Mouse (Mus musculus) gastrocnemius, postnatal 25 days (tissue): ENCODE measurements around the gene Tppp3. TPM values are rescaled to one million over a fixed set of nuclear protein-coding genes. Genes with fewer than 3 reads are reported as not detected.

ENCODE experiments used
- DNase-seq: peaks from one replicate; pipeline ENCODE4 v3.0.0; 2022
- total RNA-seq, 2 experiments: library from RNA; stranded (reverse); gene quantifications; 1 replicate in 1 of 2; 2 replicates in 1 of 2; pipeline ENCODE4 v1.2.3; 2021

Tppp3 gene
- total RNA-seq, 2 experiments from 2014 or later: 86.7 to 99.2 TPM

- no peak for DNase-seq
Measured at GRCm38 (mm10) chr8:105431743-105432515, 39.4 kb downstream of the Tppp3 start.

GRCm38 (mm10) chr8:105426878-105427277, 44.4 kb downstream of the Tppp3 start:
- no peak for DNase-seq

GRCm38 (mm10) chr8:105422006-105422405, 49.3 kb downstream of the Tppp3 start:
- no peak for DNase-seq

- no peak for DNase-seq
Measured at GRCm38 (mm10) chr8:105419800-105420199, 51.5 kb downstream of the Tppp3 start.

- no peak for DNase-seq
Measured at GRCm38 (mm10) chr8:105418992-105419391, 52.3 kb downstream of the Tppp3 start.

Other genes starting within 250 kb of the Tppp3 start
- 10 to 100 TPM; 13.5 to 24.2 TPM for gene D230025D16Rik, start 246.4 kb downstream of the Tppp3 start, total RNA-seq
- 1 to 10 TPM; 2.6 TPM for gene B3gnt9, start 216.4 kb downstream of the Tppp3 start, total RNA-seq
- gene Tradd, start 206.9 kb downstream of the Tppp3 start, total RNA-seq: 1 to 10 TPM; 3.0 TPM
- gene Fbxl8, start 206.9 kb downstream of the Tppp3 start, total RNA-seq: 1 to 10 TPM in 1 of 2 experiments, under 1 TPM in 1; 0.90 to 1.0 TPM
- 1 to 10 TPM; 2.9 to 3.0 TPM for gene Hsf4, start 201.7 kb downstream of the Tppp3 start, total RNA-seq
- gene Nol3, start 195.4 kb downstream of the Tppp3 start, total RNA-seq: 10 to 100 TPM; 22.3 to 23.3 TPM
- gene 4931428F04Rik, start 181.7 kb downstream of the Tppp3 start, total RNA-seq: under 1 TPM; 0.64 to 0.84 TPM
- 1 to 10 TPM; 1.4 to 2.5 TPM for gene Exoc3l, start 175.4 kb downstream of the Tppp3 start, total RNA-seq
- 10 to 100 TPM; 21.8 to 24.5 TPM for gene E2f4, start 173.9 kb downstream of the Tppp3 start, total RNA-seq
- under 1 TPM; 0.49 to 0.99 TPM for gene Elmo3, start 165.9 kb downstream of the Tppp3 start, total RNA-seq
- gene Lrrc29, start 145.2 kb downstream of the Tppp3 start, total RNA-seq: 1 to 10 TPM in 1 of 2 experiments, under 1 TPM in 1; 0.87 to 1.4 TPM
- gene Tmem208, start 145.2 kb downstream of the Tppp3 start, total RNA-seq: 10 to 100 TPM; 20.5 to 23.1 TPM
- gene Fhod1, start 123.6 kb downstream of the Tppp3 start, total RNA-seq: 10 to 100 TPM; 17.4 to 24.6 TPM
- gene Slc9a5, start 122.7 kb downstream of the Tppp3 start, total RNA-seq: under 1 TPM; 0.56 to 0.72 TPM
- gene Plekhg4, start 98.3 kb downstream of the Tppp3 start, total RNA-seq: under 1 TPM in 1 of 2 experiments, not detected in 1; 0.11 TPM
- not detected for gene Kctd19, start 58.0 kb downstream of the Tppp3 start, total RNA-seq
- gene Lrrc36, start 58.0 kb downstream of the Tppp3 start, total RNA-seq: under 1 TPM; 0.41 to 0.67 TPM
- 10 to 100 TPM in 1 of 2 experiments, 1 to 10 TPM in 1; 8.7 to 10.1 TPM for gene Zdhhc1, start 25.4 kb upstream of the Tppp3 start, total RNA-seq
- under 1 TPM; 0.51 to 0.61 TPM for gene Hsd11b2, start 47.2 kb upstream of the Tppp3 start, total RNA-seq
- 10 to 100 TPM; 41.7 to 45.1 TPM for gene Atp6v0d1, start 94.5 kb upstream of the Tppp3 start, total RNA-seq
- 10 to 100 TPM; 15.5 to 19.6 TPM for gene Ripor1, start 133.7 kb upstream of the Tppp3 start, total RNA-seq
- 10 to 100 TPM; 29.2 to 29.6 TPM for gene Ctcf, start 165.0 kb upstream of the Tppp3 start, total RNA-seq
- 1 to 10 TPM in 1 of 2 experiments, not detected in 1; 1.7 TPM for gene Agrp, start 165.9 kb upstream of the Tppp3 start, total RNA-seq
- gene Carmil2, start 214.7 kb upstream of the Tppp3 start, total RNA-seq: under 1 TPM in 1 of 2 experiments, not detected in 1; 0.11 TPM
- 1 to 10 TPM; 6.5 to 6.8 TPM for gene Acd, start 229.6 kb upstream of the Tppp3 start, total RNA-seq
- gene Pard6a, start 229.6 kb upstream of the Tppp3 start, total RNA-seq: 1 to 10 TPM; 5.4 to 5.7 TPM
- not detected for gene 4933405L10Rik, start 236.1 kb upstream of the Tppp3 start, total RNA-seq
- 1 to 10 TPM in 1 of 2 experiments, under 1 TPM in 1; 0.82 to 1.0 TPM for gene Enkd1, start 236.7 kb upstream of the Tppp3 start, total RNA-seq